Mouse (Mus musculus) bone marrow, adult 2 months (tissue): ENCODE results near the gene Mast4.

Source experiments
- CTCF ChIP-seq: fragments of 200-500 bp; IDR thresholded peaks from 2 replicates; pipeline ENCODE4 v1.5.1; 2011; ENCODE audit warnings: low read length, control low read depth; ENCODE audit not compliant: control insufficient read depth, insufficient read depth
- POLR2A ChIP-seq: fragments of 200-500 bp; IDR thresholded peaks from 2 replicates; pipeline ENCODE4 v1.6.1; 2011; ENCODE audit warnings: low read depth, mild to moderate bottlenecking, control low read depth, low read length, borderline replicate concordance; ENCODE audit not compliant: control insufficient read depth

- TF ChIP-seq CTCF (no peak), POLR2A (no peak)
Measured at GRCm38 (mm10) chr13:102903689-102904088, 430.6 kb downstream of the Mast4 start.
